Mouse (Mus musculus): ENCODE results near the gene Parp8. TPM values are rescaled to one million over a fixed set of nuclear protein-coding genes. Genes with fewer than 3 reads are reported as not detected.
"Not testable (repeated sequence)": the region's sequence is repeated elsewhere in the genome, so short reads cannot be mapped to it uniquely, and the experiment has no call there.

Parp8 gene
- polyA plus RNA-seq, 1 experiment from 2014 or later: 14.5 TPM

GRCm38 (mm10) chr13:116946566-116946965, 78.8 kb downstream of the Parp8 start:
- WGBS: 46% methylated on average over 4 of the region's 4 CpGs
- Histone ChIP-seq H3K36me3 (ENCODE audit: control insufficient read depth, insufficient read depth) (no peaks in the 10 kb centered on the region), H3K27ac (ENCODE audit: low read length) (no peak overlapping the region), H3K9ac (ENCODE audit: low read length) (no peak overlapping the region), H3K4me2 (ENCODE audit: low read depth, low read length) (no peak overlapping the region), H3K4me1 (ENCODE audit: control insufficient read depth, insufficient read depth, low read length) (peaks cover 10% of the 10 kb centered on the region), H3K27me3 (ENCODE audit: control insufficient read depth, insufficient read depth, low read length) (no peaks in the 10 kb centered on the region), H3K4me3 (ENCODE audit: low read length) (no peak overlapping the region), H3K9me3 (replicated peaks; ENCODE audit: control insufficient read depth, low read length) (no peaks in the 10 kb centered on the region)
- no peak for ATAC-seq (replicated peaks; ENCODE audit: extremely low read depth, insufficient read depth, low FRiP score)

- 81% methylated on average over 13 of the region's 13 CpGs for WGBS
- ATAC-seq (replicated peaks; ENCODE audit: extremely low read depth, insufficient read depth, low FRiP score): no peak
- Histone ChIP-seq H3K27me3 (ENCODE audit: control insufficient read depth, insufficient read depth, low read length) (no peaks in the 10 kb centered on the region), H3K9me3 (replicated peaks; ENCODE audit: control insufficient read depth, low read length) (no peaks in the 10 kb centered on the region; the same call in 1 of the 2 replicates), H3K36me3 (ENCODE audit: control insufficient read depth, insufficient read depth) (no peaks in the 10 kb centered on the region), H3K4me1 (ENCODE audit: control insufficient read depth, insufficient read depth, low read length) (no peaks in the 10 kb centered on the region), H3K9ac (ENCODE audit: low read length) (no peak overlapping the region), H3K4me2 (ENCODE audit: low read depth, low read length) (no peak overlapping the region), H3K27ac (ENCODE audit: low read length) (no peak overlapping the region), H3K4me3 (ENCODE audit: low read length) (no peak overlapping the region)
Observed at GRCm38 (mm10) chr13:116941280-116942015, 83.9 kb downstream of the Parp8 start.

- no peak overlapping the region for H3K4me3 ChIP-seq (ENCODE audit: low read length)
Observed at GRCm38 (mm10) chr13:116940761-116941160, 84.6 kb downstream of the Parp8 start.

GRCm38 (mm10) chr13:116937019-116937418, 88.3 kb downstream of the Parp8 start:
- not testable (repeated sequence) for H3K4me2 ChIP-seq (ENCODE audit: low read depth, low read length); H3K27me3 ChIP-seq (ENCODE audit: control insufficient read depth, insufficient read depth, low read length); H3K36me3 ChIP-seq (ENCODE audit: control insufficient read depth, insufficient read depth); H3K4me1 ChIP-seq (ENCODE audit: control insufficient read depth, insufficient read depth, low read length); ATAC-seq (replicated peaks; ENCODE audit: extremely low read depth, insufficient read depth, low FRiP score); H3K4me3 ChIP-seq (ENCODE audit: low read length); H3K9ac ChIP-seq (ENCODE audit: low read length); H3K27ac ChIP-seq (ENCODE audit: low read length); H3K9me3 ChIP-seq (replicated peaks; ENCODE audit: control insufficient read depth, low read length)
- WGBS: 95% methylated on average over 3 of the region's 3 CpGs

More at GRCm38 (mm10) chr13:116940761-116941160, 84.6 kb downstream of the Parp8 start:
- Histone ChIP-seq H3K36me3 (ENCODE audit: control insufficient read depth, insufficient read depth) (no peaks in the 10 kb centered on the region), H3K9ac (ENCODE audit: low read length) (no peak overlapping the region), H3K27ac (ENCODE audit: low read length) (no peak overlapping the region), H3K4me1 (ENCODE audit: control insufficient read depth, insufficient read depth, low read length) (no peaks in the 10 kb centered on the region), H3K4me2 (ENCODE audit: low read depth, low read length) (no peak overlapping the region), H3K27me3 (ENCODE audit: control insufficient read depth, insufficient read depth, low read length) (no peaks in the 10 kb centered on the region), H3K9me3 (replicated peaks; ENCODE audit: control insufficient read depth, low read length) (no peaks in the 10 kb centered on the region; the same call in 1 of the 2 replicates)
- no peak for ATAC-seq (replicated peaks; ENCODE audit: extremely low read depth, insufficient read depth, low FRiP score)
- whole genome bisulfite sequencing: 88% methylated on average over 7 of the region's 7 CpGs

GRCm38 (mm10) chr13:116917387-116917930, 107.9 kb downstream of the Parp8 start:
- WGBS: 66% methylated on average over 6 of the region's 6 CpGs
- Histone ChIP-seq H3K36me3 (ENCODE audit: control insufficient read depth, insufficient read depth) (0 out of 2 replicates have a peak, but pooled peaks cover 3% of the 10 kb centered on the region), H3K9me3 (replicated peaks; ENCODE audit: control insufficient read depth, low read length) (no peaks in the 10 kb centered on the region), H3K4me2 (ENCODE audit: low read depth, low read length) (no peak overlapping the region), H3K27me3 (ENCODE audit: control insufficient read depth, insufficient read depth, low read length) (no peaks in the 10 kb centered on the region), H3K4me3 (ENCODE audit: low read length) (no peak overlapping the region), H3K9ac (ENCODE audit: low read length) (no peak overlapping the region), H3K4me1 (ENCODE audit: control insufficient read depth, insufficient read depth, low read length) (no peaks in the 10 kb centered on the region), H3K27ac (ENCODE audit: low read length) (no peak overlapping the region)
- ATAC-seq (replicated peaks; ENCODE audit: extremely low read depth, insufficient read depth, low FRiP score): no peak

GRCm38 (mm10) chr13:116908284-116908683, 117.1 kb downstream of the Parp8 start:
- Histone ChIP-seq H3K4me2 (ENCODE audit: low read depth, low read length) (no peak overlapping the region), H3K4me3 (ENCODE audit: low read length) (no peak overlapping the region), H3K27ac (ENCODE audit: low read length) (no peak overlapping the region), H3K9ac (ENCODE audit: low read length) (no peak overlapping the region), H3K4me1 (ENCODE audit: control insufficient read depth, insufficient read depth, low read length) (no peaks in the 10 kb centered on the region), H3K27me3 (ENCODE audit: control insufficient read depth, insufficient read depth, low read length) (no peaks in the 10 kb centered on the region), H3K9me3 (replicated peaks; ENCODE audit: control insufficient read depth, low read length) (no peaks in the 10 kb centered on the region), H3K36me3 (ENCODE audit: control insufficient read depth, insufficient read depth) (no peaks in the 10 kb centered on the region)
- ATAC-seq (replicated peaks; ENCODE audit: extremely low read depth, insufficient read depth, low FRiP score): no peak
- WGBS: 72% methylated on average over 3 of the region's 3 CpGs

- no peak overlapping the region for H3K4me2 ChIP-seq (ENCODE audit: low read depth, low read length)
- no peaks in the 10 kb centered on the region for H3K9me3 ChIP-seq (replicated peaks; ENCODE audit: control insufficient read depth, low read length)
- no peaks in the 10 kb centered on the region for H3K27me3 ChIP-seq (ENCODE audit: control insufficient read depth, insufficient read depth, low read length)
- no peak overlapping the region for H3K4me3 ChIP-seq (ENCODE audit: low read length)
- 83% methylated on average over 5 of the region's 5 CpGs for WGBS
- H3K4me1 ChIP-seq (ENCODE audit: control insufficient read depth, insufficient read depth, low read length): no peaks in the 10 kb centered on the region
- no peak overlapping the region for H3K27ac ChIP-seq (ENCODE audit: low read length)
- H3K36me3 ChIP-seq (ENCODE audit: control insufficient read depth, insufficient read depth): no peaks in the 10 kb centered on the region
- no peak overlapping the region for H3K9ac ChIP-seq (ENCODE audit: low read length)
- no peak for ATAC-seq (replicated peaks; ENCODE audit: extremely low read depth, insufficient read depth, low FRiP score)
Observed at GRCm38 (mm10) chr13:116903394-116903793, 121.9 kb downstream of the Parp8 start.

- no peak for ATAC-seq (replicated peaks; ENCODE audit: extremely low read depth, insufficient read depth, low FRiP score)
- no peaks in the 10 kb centered on the region for H3K9me3 ChIP-seq (replicated peaks; ENCODE audit: control insufficient read depth, low read length)
- H3K27me3 ChIP-seq (ENCODE audit: control insufficient read depth, insufficient read depth, low read length): no peaks in the 10 kb centered on the region
- no peak overlapping the region for H3K27ac ChIP-seq (ENCODE audit: low read length)
- no peaks in the 10 kb centered on the region for H3K4me1 ChIP-seq (ENCODE audit: control insufficient read depth, insufficient read depth, low read length)
- no peak overlapping the region for H3K4me3 ChIP-seq (ENCODE audit: low read length)
- no peak overlapping the region for H3K4me2 ChIP-seq (ENCODE audit: low read depth, low read length)
- H3K36me3 ChIP-seq (ENCODE audit: control insufficient read depth, insufficient read depth): peaks cover 8% of the 10 kb centered on the region
- WGBS: 86% methylated on average over 5 of the region's 5 CpGs
- no peak overlapping the region for H3K9ac ChIP-seq (ENCODE audit: low read length)
Observed at GRCm38 (mm10) chr13:116898395-116898794, 126.9 kb downstream of the Parp8 start.

GRCm38 (mm10) chr13:116897711-116898110, 127.6 kb downstream of the Parp8 start:
- Histone ChIP-seq H3K36me3 (ENCODE audit: control insufficient read depth, insufficient read depth) (peaks cover 12% of the 10 kb centered on the region), H3K27ac (ENCODE audit: low read length) (no peak overlapping the region), H3K4me3 (ENCODE audit: low read length) (no peak overlapping the region), H3K4me1 (ENCODE audit: control insufficient read depth, insufficient read depth, low read length) (no peaks in the 10 kb centered on the region), H3K9me3 (replicated peaks; ENCODE audit: control insufficient read depth, low read length) (no peaks in the 10 kb centered on the region), H3K4me2 (ENCODE audit: low read depth, low read length) (no peak overlapping the region), H3K9ac (ENCODE audit: low read length) (no peak overlapping the region), H3K27me3 (ENCODE audit: control insufficient read depth, insufficient read depth, low read length) (no peaks in the 10 kb centered on the region)
- WGBS: 95% methylated on average over 1 of the region's 1 CpGs
- ATAC-seq (replicated peaks; ENCODE audit: extremely low read depth, insufficient read depth, low FRiP score): no peak

Measured in heart, embryonic 16.5 days (tissue).